Mouse (Mus musculus): ENCODE measurements around the gene Pik3r5. TPM values are rescaled to one million over a fixed set of nuclear protein-coding genes. Genes with fewer than 3 reads are reported as not detected.

Gene Pik3r5
- total and polyA plus RNA-seq, 3 experiments, result 3.2 to 5.7 TPM; not detected in 1

DNA sequence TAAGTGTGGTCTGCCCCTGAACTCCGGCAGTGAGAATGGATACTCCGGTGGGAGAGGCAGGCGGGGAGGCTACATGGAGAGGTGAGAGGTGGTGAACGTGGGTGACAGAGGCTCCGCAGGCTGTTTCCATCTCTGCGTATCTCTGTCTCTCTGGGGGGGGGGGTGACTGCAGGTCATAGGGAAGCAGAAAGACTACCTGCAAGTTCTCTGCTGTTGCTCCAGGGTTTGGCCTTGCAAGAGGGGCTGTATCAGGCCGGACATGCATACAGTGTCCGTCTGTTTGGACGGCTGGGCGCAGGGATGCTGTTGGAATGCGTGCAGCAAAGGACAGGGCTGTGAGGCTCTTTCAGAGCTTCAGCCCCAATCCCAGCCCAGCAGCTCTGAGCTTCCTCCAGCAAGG lies 73.0 kb downstream of the Pik3r5 start:
- TF ChIP-seq ZNF384 (IDR thresholded peaks at IDR 0.05; ENCODE audit: low read depth, low read length) (no peak), ZKSCAN1 (IDR thresholded peaks at IDR 0.05; ENCODE audit: low read depth, low read length) (no peak), BHLHE40 (IDR thresholded peaks at IDR 0.05; ENCODE audit: borderline replicate concordance, low read depth, low read length) (no peak), MYB (IDR thresholded peaks at IDR 0.05; ENCODE audit: low read depth, low read length) (no peak), NELFE (IDR thresholded peaks at IDR 0.05; ENCODE audit: low read depth, low read length) (no peak), ZC3H11A (IDR thresholded peaks at IDR 0.05; ENCODE audit: low read depth, low read length) (no peak), ZMIZ1 (IDR thresholded peaks at IDR 0.05; ENCODE audit: low read depth, low read length) (no peak), SMC3 (IDR thresholded peaks at IDR 0.05; ENCODE audit: low read depth, low read length) (no peak), TCF12 (IDR thresholded peaks at IDR 0.05; ENCODE audit: low read depth, low read length) (no peak), ETS1 (IDR thresholded peaks at IDR 0.05; ENCODE audit: low read depth, low read length) (no peak), HCFC1 (IDR thresholded peaks at IDR 0.05; ENCODE audit: low read depth, low read length) (no peak), ELF1 (IDR thresholded peaks at IDR 0.05; ENCODE audit: low read depth, low read length) (no peak), KAT2A (conservative IDR thresholded peaks at IDR 0.05; ENCODE audit: low read depth, low read length) (no peak), POLR2AphosphoS2 (IDR thresholded peaks at IDR 0.05; ENCODE audit: low read length) (no peak), MAFK (IDR thresholded peaks at IDR 0.05; ENCODE audit: borderline replicate concordance, low read depth, low read length) (no peak), GABPA (IDR thresholded peaks at IDR 0.05; ENCODE audit: low read depth, low read length) (no peak)
- DNase-seq (ENCODE audit: low read depth, low spot score), result no peak
- no peak overlapping the region for H3K4me3 ChIP-seq (ENCODE audit: control insufficient read depth in 1 of 2, insufficient read depth in 1 of 2, low read depth in 2 of 2, low read length in 2 of 2)
- H3K9ac ChIP-seq (ENCODE audit: control insufficient read depth, low read depth, low read length, poor library complexity, severe bottlenecking), result no peak overlapping the region
- no peaks in the 10 kb centered on the region for H3K79me2 ChIP-seq (ENCODE audit: control insufficient read depth, insufficient read depth, low read length, poor library complexity)
- H3K4me1 ChIP-seq (ENCODE audit: control insufficient read depth in 1 of 2, insufficient read depth in 2 of 2, low read length in 2 of 2), result peaks cover 19 to 37% of the 10 kb centered on the region in 2 experiments
- H3K36me3 ChIP-seq (ENCODE audit: control insufficient read depth in 1 of 2, insufficient read depth in 2 of 2, low read length in 2 of 2), result peaks cover 0 to 23% of the 10 kb centered on the region in 2 experiments; a peak in 2 of 4 replicates
- no peaks in the 10 kb centered on the region for H3K9me3 ChIP-seq (replicated peaks; ENCODE audit: insufficient read depth, low read length)
- no peak overlapping the region for H3K27ac ChIP-seq (ENCODE audit: control insufficient read depth, low read depth, low read length)
- H3K27me3 ChIP-seq (ENCODE audit: control insufficient read depth in 1 of 2, insufficient read depth in 2 of 2, low read length in 2 of 2), result no peaks in the 10 kb centered on the region

DNA sequence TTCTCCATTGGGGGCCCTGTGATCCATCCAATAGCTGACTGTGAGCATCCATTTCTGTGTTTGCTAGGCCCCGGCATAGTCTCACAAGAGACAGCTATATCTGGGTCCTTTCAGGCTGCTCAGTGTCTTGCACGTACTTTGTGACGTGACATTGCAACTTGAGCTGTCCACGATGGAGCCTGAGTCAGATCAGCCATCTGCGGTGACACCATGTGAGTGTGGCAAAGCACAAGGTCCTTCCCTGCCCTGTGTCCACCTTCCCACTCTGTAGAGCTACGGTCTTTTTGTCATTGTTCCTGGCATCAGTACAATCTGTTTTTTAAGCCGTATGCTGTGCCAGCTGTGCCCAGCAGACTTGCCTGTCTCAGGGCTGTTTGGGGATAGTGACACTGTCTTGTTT lies 75.3 kb downstream of the Pik3r5 start:
- no peak for DNase-seq (ENCODE audit: low read depth, low spot score)
- Histone ChIP-seq H3K4me1 (ENCODE audit: control insufficient read depth in 1 of 2, insufficient read depth in 2 of 2, low read length in 2 of 2) (peaks cover 2 to 16% of the 10 kb centered on the region in 2 experiments; a peak in 2 of 4 replicates), H3K9me3 (replicated peaks; ENCODE audit: insufficient read depth, low read length) (no peaks in the 10 kb centered on the region), H3K9ac (ENCODE audit: control insufficient read depth, low read depth, low read length, poor library complexity, severe bottlenecking) (no peak overlapping the region), H3K27me3 (ENCODE audit: control insufficient read depth in 1 of 2, insufficient read depth in 2 of 2, low read length in 2 of 2) (0 out of 4 replicates have a peak, but pooled peaks cover 0 to 2% of the 10 kb centered on the region in 2 experiments), H3K4me3 (ENCODE audit: control insufficient read depth in 1 of 2, insufficient read depth in 1 of 2, low read depth in 2 of 2, low read length in 2 of 2) (no peak overlapping the region), H3K36me3 (ENCODE audit: control insufficient read depth in 1 of 2, insufficient read depth in 2 of 2, low read length in 2 of 2) (peaks cover 0 to 6% of the 10 kb centered on the region in 2 experiments; a peak in 2 of 4 replicates), H3K79me2 (ENCODE audit: control insufficient read depth, insufficient read depth, low read length, poor library complexity) (no peaks in the 10 kb centered on the region), H3K27ac (ENCODE audit: control insufficient read depth, low read depth, low read length) (no peak overlapping the region)
- no peak for TF ChIP-seq TBP (IDR thresholded peaks at IDR 0.05; ENCODE audit: low read depth, low read length)
- no peak for TF ChIP-seq NRF1 (IDR thresholded peaks at IDR 0.05; ENCODE audit: insufficient read depth, low read depth, low read length, poor library complexity, severe bottlenecking)
- no peak for TF ChIP-seq SMC3 (IDR thresholded peaks at IDR 0.05; ENCODE audit: low read depth, low read length)
- no peak for TF ChIP-seq CHD1 (IDR thresholded peaks at IDR 0.05; ENCODE audit: low read depth, low read length)
- no peak for TF ChIP-seq MAFK (IDR thresholded peaks at IDR 0.05; ENCODE audit: borderline replicate concordance, low read depth, low read length)
- no peak for TF ChIP-seq USF2 (IDR thresholded peaks at IDR 0.05; ENCODE audit: borderline replicate concordance in 1 of 2, insufficient read depth in 1 of 2, low read depth in 1 of 2, low read length in 2 of 2)
- TF ChIP-seq MYC (IDR thresholded peaks at IDR 0.05; ENCODE audit: low read depth, low read length), result no peak
- TF ChIP-seq ZMIZ1 (IDR thresholded peaks at IDR 0.05; ENCODE audit: low read depth, low read length), result no peak
- TF ChIP-seq RAD21 (IDR thresholded peaks at IDR 0.05; ENCODE audit: low read depth, low read length), result no peak
- no peak for TF ChIP-seq KAT2A (conservative IDR thresholded peaks at IDR 0.05; ENCODE audit: low read depth, low read length)
- TF ChIP-seq SIN3A (IDR thresholded peaks at IDR 0.05; ENCODE audit: low read length), result no peak
- no peak for TF ChIP-seq MYB (IDR thresholded peaks at IDR 0.05; ENCODE audit: low read depth, low read length)
